Mouse (Mus musculus): ENCODE data around the gene Zcchc9. TPM values are rescaled to one million over a fixed set of nuclear protein-coding genes. Genes with fewer than 3 reads are reported as not detected.

The Zcchc9 gene
- polyA plus RNA-seq, 1 experiment from 2014 or later = 31.4 TPM

DNA sequence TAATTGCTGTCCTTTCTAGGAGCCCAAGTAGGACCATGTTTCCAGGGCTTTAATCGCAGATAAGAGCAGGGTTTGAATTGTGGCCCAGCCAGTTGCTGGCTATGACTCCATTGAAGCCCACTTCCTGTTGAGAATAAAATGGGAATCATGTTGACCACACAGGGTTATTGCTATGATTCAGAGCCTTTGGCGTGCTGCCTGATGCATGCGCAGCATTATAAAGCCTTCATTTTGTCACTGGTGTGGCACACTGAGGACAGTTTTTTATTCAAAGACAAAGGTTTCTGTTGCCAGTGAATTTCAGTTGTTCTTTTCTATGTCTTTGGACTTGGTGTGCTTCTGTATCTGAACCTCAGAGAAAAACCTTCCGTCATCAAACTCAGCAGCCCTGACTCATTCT is 51.3 kb downstream of the Zcchc9 start:
- Histone ChIP-seq H3K4me2 (no peak overlapping the region), H3K4me3 (ENCODE audit: low read depth, low read length) (no peak overlapping the region), H3K36me3 (ENCODE audit: control insufficient read depth, insufficient read depth, low read length) (no peaks in the 10 kb centered on the region), H3K27ac (ENCODE audit: low read depth, low read length) (no peak overlapping the region), H3K9ac (ENCODE audit: low read depth, low read length) (no peak overlapping the region), H3K27me3 (replicated peaks; ENCODE audit: control insufficient read depth, insufficient read depth, low read length) (no peaks in the 10 kb centered on the region), H3K4me1 (replicated peaks; ENCODE audit: control insufficient read depth, insufficient read depth, low read length) (no peaks in the 10 kb centered on the region), H3K9me3 (ENCODE audit: control insufficient read depth, low read length) (no peaks in the 10 kb centered on the region)
- 91% methylated on average over 4 of the region's 4 CpGs for WGBS
- ATAC-seq (replicated peaks; ENCODE audit: low FRiP score) (no peak), DNase-seq (ENCODE audit: low spot score) (no peak)

DNA sequence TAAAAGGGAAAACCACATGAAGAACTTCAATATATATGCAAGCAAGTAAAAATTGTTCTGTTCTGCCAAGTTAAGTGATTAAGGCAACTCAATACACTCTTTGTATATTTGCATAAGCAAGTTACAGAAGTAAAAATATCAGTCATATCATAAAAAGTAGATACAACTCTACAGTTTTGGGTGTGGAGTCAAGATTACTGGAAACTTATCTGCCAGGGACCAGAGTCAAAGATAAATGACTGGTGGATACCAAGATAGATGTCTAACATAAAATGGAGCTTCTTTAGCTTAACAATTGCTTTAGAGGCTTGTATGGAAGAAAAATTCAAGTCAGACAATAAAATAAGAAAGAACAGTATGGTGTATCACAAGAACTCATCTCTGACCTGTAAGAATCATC is 52.7 kb downstream of the Zcchc9 start:
- Histone ChIP-seq H3K27ac (ENCODE audit: low read depth, low read length) (no peak overlapping the region), H3K4me2 (no peak overlapping the region), H3K36me3 (ENCODE audit: control insufficient read depth, insufficient read depth, low read length) (no peaks in the 10 kb centered on the region), H3K9ac (ENCODE audit: low read depth, low read length) (no peak overlapping the region), H3K27me3 (replicated peaks; ENCODE audit: control insufficient read depth, insufficient read depth, low read length) (no peaks in the 10 kb centered on the region), H3K9me3 (ENCODE audit: control insufficient read depth, low read length) (no peaks in the 10 kb centered on the region), H3K4me1 (replicated peaks; ENCODE audit: control insufficient read depth, insufficient read depth, low read length) (no peaks in the 10 kb centered on the region), H3K4me3 (ENCODE audit: low read depth, low read length) (no peak overlapping the region)
- no peak for DNase-seq (ENCODE audit: low spot score)
- ATAC-seq (replicated peaks; ENCODE audit: low FRiP score) = no peak

DNA sequence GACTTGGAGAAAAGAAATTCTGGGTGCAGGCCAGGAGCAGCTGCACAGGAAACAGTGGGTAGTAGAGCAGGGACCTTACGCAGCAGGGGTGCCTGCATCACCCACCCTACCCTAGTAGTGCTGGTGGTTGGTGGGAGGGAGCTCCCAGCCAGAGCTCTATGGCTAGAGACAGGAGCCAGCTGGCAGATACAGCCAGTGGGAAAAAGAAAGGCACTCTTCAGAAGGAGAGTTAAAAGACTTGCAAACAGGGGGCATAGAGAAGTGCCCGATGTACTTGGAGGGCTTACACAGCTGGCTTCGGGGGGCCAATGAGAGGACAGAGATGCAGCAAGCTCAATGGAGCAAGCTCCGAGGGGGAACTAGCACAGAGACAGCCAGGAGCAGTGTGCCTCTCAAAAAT is 53.8 kb downstream of the Zcchc9 start:
- no peak overlapping the region for H3K9ac ChIP-seq (ENCODE audit: low read depth, low read length)
- no peak overlapping the region for H3K4me2 ChIP-seq
- no peak overlapping the region for H3K4me3 ChIP-seq (ENCODE audit: low read depth, low read length)
- no peak overlapping the region for H3K27ac ChIP-seq (ENCODE audit: low read depth, low read length)
- ATAC-seq (replicated peaks; ENCODE audit: low FRiP score) (no peak), DNase-seq (ENCODE audit: low spot score) (no peak)
- H3K27me3 ChIP-seq (replicated peaks; ENCODE audit: control insufficient read depth, insufficient read depth, low read length) = no peaks in the 10 kb centered on the region
- H3K9me3 ChIP-seq (ENCODE audit: control insufficient read depth, low read length) = no peaks in the 10 kb centered on the region
- no peaks in the 10 kb centered on the region for H3K36me3 ChIP-seq (ENCODE audit: control insufficient read depth, insufficient read depth, low read length)
- no peaks in the 10 kb centered on the region for H3K4me1 ChIP-seq (replicated peaks; ENCODE audit: control insufficient read depth, insufficient read depth, low read length)
- 59% methylated on average over 4 of the region's 4 CpGs for WGBS

DNA sequence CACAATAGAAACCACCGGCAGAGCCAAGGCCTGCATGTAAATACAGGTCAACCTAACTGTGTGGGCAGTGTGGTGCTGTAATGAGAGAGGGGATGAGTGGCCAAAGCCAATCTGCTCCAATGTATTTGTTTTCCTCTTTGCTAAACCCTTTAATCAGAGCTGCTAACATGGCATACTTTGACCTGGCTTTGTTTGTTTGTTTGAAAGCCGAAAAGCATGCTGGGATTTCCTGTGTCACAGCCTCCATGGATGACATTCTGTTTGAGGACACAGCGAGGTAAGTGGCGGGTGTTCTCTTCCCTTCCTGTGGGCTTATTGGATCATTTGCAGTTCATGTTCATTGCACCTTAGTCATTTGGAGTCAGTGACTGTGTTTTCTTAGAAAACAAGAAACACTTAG is 57.5 kb downstream of the Zcchc9 start:
- H3K27me3 ChIP-seq (replicated peaks; ENCODE audit: control insufficient read depth, insufficient read depth, low read length) = no peaks in the 10 kb centered on the region
- no peak for ATAC-seq (replicated peaks; ENCODE audit: low FRiP score)
- no peak overlapping the region for H3K4me2 ChIP-seq
- no peak overlapping the region for H3K27ac ChIP-seq (ENCODE audit: low read depth, low read length)
- WGBS = 72% methylated on average over 4 of the region's 4 CpGs
- no peaks in the 10 kb centered on the region for H3K36me3 ChIP-seq (ENCODE audit: control insufficient read depth, insufficient read depth, low read length)
- H3K9me3 ChIP-seq (ENCODE audit: control insufficient read depth, low read length) = no peaks in the 10 kb centered on the region
- H3K9ac ChIP-seq (ENCODE audit: low read depth, low read length) = no peak overlapping the region
- H3K4me3 ChIP-seq (ENCODE audit: low read depth, low read length) = no peak overlapping the region
- H3K4me1 ChIP-seq (replicated peaks; ENCODE audit: control insufficient read depth, insufficient read depth, low read length) = no peaks in the 10 kb centered on the region
- no peak for DNase-seq (ENCODE audit: low spot score)

DNA sequence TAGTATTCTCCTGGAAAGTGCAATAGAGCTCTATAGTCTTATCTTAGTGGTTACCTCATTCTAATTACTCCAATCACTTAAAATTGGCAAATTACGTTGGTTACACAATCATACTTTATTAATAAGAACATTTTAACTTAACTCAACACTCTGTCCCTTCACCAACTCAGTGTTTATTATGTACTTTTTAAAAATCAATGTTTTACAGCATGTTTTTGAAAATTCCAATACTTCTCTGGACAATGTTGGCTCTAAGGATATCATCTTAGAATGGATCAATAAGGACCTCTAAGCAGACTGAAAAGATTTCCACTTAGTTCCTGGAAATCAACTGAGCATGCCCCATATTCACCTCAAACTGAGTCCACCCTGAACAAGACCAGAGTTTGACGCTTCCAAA is 59.1 kb downstream of the Zcchc9 start:
- WGBS = 76% methylated on average over 2 of the region's 2 CpGs

More for the DNA sequence above, 59.1 kb downstream of the Zcchc9 start:
- Histone ChIP-seq H3K4me3 (ENCODE audit: low read depth, low read length) (no peak overlapping the region), H3K36me3 (ENCODE audit: control insufficient read depth, insufficient read depth, low read length) (no peaks in the 10 kb centered on the region), H3K9me3 (ENCODE audit: control insufficient read depth, low read length) (no peaks in the 10 kb centered on the region), H3K27me3 (replicated peaks; ENCODE audit: control insufficient read depth, insufficient read depth, low read length) (no peaks in the 10 kb centered on the region), H3K9ac (ENCODE audit: low read depth, low read length) (no peak overlapping the region), H3K4me1 (replicated peaks; ENCODE audit: control insufficient read depth, insufficient read depth, low read length) (no peaks in the 10 kb centered on the region), H3K4me2 (no peak overlapping the region), H3K27ac (ENCODE audit: low read depth, low read length) (no peak overlapping the region)
- DNase-seq (ENCODE audit: low spot score) (no peak), ATAC-seq (replicated peaks; ENCODE audit: low FRiP score) (no peak)

Small RNA genes within 50 kb of the gene (microRNA-seq; reads per million reads assigned to microRNA genes)
- not detected for gene Gm27656 (ENCODE audit: borderline number of aligned reads)

Other genes starting within 250 kb of the Zcchc9 start
- 0.61 and 0.64 TPM in 2 replicates for gene Acot12, start 66.2 kb downstream of the Zcchc9 start, polyA plus RNA-seq (2014; fragmentation: Nextera tagmentation; extraction: Ambion mirVana)
- not detected in 2 replicates for gene Ckmt2, start 69.2 kb upstream of the Zcchc9 start, polyA plus RNA-seq (2014; fragmentation: Nextera tagmentation; extraction: Ambion mirVana)

Measured in liver, embryonic 11.5 days (tissue).